Mouse (Mus musculus) heart, postnatal 14 days (tissue): ENCODE data around the gene Sec31b. TPM values are rescaled to one million over a fixed set of nuclear protein-coding genes. Genes with fewer than 3 reads are reported as not detected.

Experiments used
- DNase-seq, 2 experiments: peaks; one replicate each; pipeline ENCODE4 v3.0.0; 2021 to 2022
- intact Hi-C: fragments of 180-260 bp; cut with DNase I; formaldehyde crosslinking; loops from one replicate; pipeline ENCODE4 v1.15.1; 2025
- total RNA-seq, 2 experiments: library from RNA; stranded (reverse); gene quantifications; 2 replicates each; pipeline ENCODE4 v1.2.3; 2021

Gene Sec31b
- total RNA-seq, 2 experiments from 2014 or later = 4.7 to 5.2 TPM

DNA sequence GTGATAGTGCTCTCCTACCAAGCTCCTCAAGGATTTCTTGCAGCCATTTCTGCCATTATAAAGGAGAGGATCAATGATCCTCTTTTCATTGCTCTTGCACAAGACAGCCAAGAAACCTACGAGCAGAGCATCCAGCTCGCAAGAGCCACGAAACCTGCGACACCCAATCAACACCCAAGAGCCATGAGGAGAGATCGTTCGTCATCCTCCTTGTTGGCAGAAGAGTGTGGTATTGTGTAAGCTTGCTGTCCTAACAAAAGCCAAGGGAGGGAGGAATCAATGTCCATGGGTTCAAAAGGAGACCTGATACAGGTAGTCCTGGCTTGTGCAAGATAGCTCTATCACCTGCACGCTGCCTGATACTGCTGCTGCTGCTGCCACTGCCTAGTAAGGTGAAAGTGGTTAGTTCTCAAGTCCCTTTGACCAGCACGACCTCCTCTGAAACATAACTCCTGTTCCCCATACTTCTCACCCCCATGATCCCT, 2.9 kb downstream of the Sec31b start:
- intact Hi-C loops = loop anchor here (5.0 kb wide), 2 partner anchors 120 to 170 kb away; no protein-coding TSS in a partner anchor
- DNase-seq = no peak

- intact Hi-C loops = loop anchor here (5.0 to 10.0 kb wide), 2 partner anchors 55 to 343 kb away; partner anchors contain the start of gene Pkd2l1
- DNase-seq = no peak
Observed at GRCm38 (mm10) chr19:44537416-44537815, 8.2 kb downstream of the Sec31b start.

DNA sequence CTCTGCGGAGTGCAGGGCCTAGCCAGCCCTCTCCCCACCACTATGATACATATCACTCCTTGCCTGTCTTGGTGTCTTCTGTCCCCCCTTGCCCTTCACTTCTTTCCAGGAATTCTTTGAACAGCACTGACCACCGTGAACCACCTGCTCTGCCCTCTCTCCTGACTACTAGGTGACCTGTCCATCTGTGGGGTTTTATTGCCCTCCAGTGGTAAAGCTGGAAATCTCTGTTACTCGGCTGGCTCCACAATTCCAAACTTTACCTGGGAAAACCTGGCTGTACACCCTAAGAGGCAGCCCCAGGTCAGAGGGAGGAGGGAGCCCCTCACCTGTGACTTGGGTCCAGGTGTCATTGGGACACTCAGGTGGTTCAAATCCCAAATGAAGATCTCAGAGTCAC, 10.3 kb downstream of the Sec31b start:
- intact Hi-C loops = loop anchor here (5.0 to 10.0 kb wide), 2 partner anchors 53 to 341 kb away; partner anchors contain the start of gene Pkd2l1
- peak in 1 of 2 experiments; percentile 30 for DNase-seq

GRCm38 (mm10) chr19:44530018-44530417, 15.6 kb downstream of the Sec31b start:
- no peak for DNase-seq
- intact Hi-C loops = loop anchor here (10.0 kb wide), 1 partner anchor 335 kb away; the partner anchor contains the start of gene Pkd2l1

DNA sequence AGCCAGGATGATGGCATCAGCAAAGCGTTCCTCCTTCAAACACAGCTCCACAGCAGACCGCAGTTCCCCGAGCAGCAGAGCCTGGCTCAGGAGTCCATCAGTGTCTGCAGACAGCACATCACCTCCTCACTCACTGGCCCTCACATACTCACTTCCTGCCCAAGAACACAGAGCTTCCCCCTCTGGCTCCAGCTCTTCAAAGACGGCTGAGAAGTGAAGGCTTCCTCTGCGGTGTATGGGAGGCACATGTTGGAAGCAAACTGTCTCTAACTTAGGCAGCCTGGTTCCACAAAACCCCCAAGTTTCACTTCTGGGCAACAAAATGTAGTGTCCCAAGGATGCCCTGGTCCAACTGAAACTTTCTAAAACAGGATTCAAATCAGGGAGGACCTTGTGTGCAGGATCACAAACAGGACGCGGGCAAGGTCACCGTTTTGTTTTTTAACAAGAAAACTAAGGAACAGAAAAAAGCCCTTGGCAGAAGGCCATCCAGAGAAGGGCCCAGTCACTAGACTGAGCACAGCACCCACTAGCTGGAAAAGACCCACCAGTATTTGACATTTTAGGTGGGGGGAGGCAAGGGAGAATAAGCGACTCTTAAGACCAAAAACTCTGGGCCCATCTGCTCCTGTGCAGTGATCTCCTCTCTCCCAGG, 20.0 kb downstream of the Sec31b start:
- intact Hi-C loops = no loop called here
- no peak for DNase-seq

DNA sequence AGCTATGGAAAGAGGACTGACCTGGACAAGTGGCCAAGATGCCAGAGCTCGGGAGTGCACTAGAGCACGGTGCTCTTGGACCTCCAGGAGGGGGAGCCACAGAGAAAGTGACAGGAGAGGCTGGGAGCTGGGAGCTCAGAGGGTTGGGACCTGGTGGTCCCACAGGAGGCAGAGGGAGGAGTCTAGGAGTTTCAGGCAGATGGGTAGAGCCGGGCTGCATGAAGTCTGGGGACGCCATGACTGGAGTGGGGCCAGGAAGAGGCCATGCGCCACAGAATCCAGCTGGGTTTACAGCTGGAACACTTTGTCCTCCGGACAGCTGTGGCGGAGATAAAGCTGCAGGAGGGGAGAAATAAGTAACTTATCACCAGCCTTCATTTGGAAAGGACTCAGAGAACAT, 26.5 kb downstream of the Sec31b start:
- DNase-seq = peak; percentile 79
- intact Hi-C loops = no loop called here

DNA sequence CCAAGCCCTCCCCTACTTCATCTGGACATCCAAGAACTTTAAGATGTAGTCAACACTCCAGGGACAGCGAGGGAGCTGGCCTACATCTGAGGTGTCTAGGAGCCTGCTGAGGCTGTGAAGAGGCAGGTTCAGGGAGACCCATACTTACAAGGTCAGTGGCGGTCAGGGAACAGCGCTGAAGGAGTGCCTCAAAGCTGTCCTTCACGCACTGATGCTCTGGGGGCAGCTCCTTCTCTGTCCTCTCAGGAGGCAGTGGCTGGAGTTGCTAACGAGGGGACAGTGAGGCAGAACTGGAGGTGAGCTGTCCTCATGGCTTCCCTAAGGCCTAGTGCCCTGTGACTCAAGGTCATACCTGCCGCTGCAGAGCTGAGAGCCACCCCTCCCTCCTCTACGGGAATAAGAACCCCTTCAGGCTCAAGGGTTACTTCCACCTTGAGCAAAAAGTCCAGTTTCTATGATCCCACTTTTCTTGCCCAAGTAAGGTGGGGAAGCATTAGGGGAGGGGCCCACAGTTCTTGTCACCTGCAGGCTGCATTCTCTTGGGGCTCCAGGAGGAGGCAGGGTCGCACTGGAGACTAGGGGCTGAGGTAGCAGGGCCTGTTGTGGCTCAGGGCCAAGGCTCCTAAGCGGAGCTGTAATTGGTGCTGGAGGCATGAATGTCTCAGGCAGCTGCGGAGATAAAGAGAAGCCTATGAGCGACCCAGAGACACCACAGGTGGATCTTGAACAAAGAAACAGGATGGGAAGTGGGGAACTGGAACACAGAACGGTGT, 27.5 kb downstream of the Sec31b start:
- intact Hi-C loops = no loop called here
- DNase-seq = peak in 1 of 2 experiments; percentile 21

- no peak for DNase-seq
Observed at GRCm38 (mm10) chr19:44515769-44516168, 29.9 kb downstream of the Sec31b start.

GRCm38 (mm10) chr19:44514521-44515451, 30.9 kb downstream of the Sec31b start:
- DNase-seq = no peak
- intact Hi-C loops = no loop called here

More at GRCm38 (mm10) chr19:44515769-44516168, 29.9 kb downstream of the Sec31b start:
- intact Hi-C loops = no loop called here

GRCm38 (mm10) chr19:44513921-44514482, 31.7 kb downstream of the Sec31b start:
- no peak for DNase-seq

DNA sequence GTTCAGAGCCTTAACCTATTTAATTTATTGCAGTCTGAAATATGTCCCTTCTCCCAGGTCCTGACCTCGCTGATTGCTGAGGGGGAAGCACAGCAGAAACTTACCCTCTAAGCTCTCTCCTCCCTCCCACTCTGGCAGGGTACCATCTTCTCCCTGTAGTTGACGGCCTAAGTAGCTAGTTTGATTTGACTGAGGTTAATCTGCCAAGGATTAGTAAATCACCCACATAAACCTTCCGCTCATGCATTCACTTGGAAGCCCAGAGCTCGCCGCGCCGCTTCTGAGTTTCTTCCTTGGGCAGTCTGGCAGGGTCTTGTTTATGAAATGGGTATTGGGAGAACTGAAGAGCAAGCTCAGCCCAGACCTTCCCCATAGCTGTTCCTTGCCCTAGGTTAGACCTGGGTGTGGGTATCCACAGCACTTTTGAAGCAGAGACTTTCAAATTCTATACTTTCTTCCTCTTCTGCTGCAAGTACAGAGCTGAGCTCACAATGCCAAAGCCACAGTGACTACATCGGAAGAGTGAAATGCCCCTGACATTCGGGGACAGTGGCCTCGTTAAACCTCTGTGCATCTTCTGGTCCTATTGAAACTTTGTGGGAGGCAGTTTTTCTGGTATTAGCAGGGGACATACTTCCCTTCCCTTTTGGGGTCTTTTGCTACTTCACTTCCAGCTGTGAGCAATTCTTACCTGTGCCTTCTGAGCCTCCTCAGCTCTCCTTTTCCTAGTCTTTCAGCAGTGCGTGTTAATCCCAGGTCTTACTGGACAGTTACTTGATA, 32.4 kb downstream of the Sec31b start:
- intact Hi-C loops = no loop called here
- no peak for DNase-seq

More at GRCm38 (mm10) chr19:44513921-44514482, 31.7 kb downstream of the Sec31b start:
- intact Hi-C loops = no loop called here

DNA sequence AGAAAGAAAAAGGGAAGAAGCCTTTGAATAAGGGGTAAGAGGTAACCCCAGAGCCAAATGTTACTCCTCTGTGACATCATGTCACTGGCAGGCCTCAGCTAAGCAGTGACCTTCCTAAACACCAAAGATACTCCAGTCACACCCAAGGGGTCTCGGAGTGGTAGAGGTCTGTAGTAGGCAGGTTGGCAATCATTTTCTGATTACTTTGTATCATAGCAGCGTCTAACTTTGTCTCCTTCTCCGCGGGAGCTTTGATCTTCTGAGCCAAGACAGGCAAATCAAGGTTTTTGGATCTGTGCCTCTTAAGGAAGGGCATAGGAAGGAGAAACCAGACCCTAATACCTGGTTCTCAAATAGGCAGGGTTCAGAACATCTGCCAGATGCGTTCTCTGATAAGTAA, 33.1 kb downstream of the Sec31b start:
- DNase-seq = no peak
- intact Hi-C loops = no loop called here

DNA sequence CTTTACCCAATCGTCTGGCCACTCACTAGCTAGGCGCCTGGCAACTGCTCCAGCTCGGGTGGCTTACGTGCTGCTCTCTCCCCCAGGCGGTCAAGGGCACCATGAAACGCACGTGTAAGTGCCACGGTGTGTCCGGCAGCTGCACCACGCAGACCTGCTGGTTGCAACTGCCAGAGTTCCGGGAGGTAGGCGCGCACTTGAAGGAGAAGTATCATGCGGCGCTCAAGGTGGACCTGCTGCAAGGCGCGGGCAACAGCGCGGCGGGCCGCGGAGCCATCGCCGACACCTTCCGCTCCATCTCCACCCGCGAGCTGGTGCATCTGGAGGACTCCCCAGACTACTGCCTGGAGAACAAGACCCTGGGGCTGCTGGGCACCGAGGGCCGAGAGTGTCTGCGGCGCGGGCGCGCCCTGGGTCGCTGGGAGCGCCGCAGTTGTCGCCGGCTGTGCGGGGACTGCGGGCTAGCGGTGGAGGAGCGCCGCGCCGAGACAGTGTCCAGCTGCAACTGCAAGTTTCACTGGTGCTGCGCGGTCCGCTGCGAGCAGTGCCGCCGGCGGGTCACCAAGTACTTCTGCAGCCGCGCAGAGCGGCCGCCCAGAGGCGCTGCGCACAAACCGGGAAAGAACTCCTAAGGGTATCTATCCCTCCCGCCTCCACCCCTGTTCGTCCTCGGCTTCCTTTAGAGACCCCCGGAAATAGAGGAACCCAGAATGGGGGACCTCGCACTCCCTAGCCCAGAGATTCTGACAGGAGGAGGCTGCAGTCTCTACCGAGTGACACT, 34.0 kb downstream of the Sec31b start:
- DNase-seq = peak; percentile 34 to 50
- intact Hi-C loops = no loop called here

DNA sequence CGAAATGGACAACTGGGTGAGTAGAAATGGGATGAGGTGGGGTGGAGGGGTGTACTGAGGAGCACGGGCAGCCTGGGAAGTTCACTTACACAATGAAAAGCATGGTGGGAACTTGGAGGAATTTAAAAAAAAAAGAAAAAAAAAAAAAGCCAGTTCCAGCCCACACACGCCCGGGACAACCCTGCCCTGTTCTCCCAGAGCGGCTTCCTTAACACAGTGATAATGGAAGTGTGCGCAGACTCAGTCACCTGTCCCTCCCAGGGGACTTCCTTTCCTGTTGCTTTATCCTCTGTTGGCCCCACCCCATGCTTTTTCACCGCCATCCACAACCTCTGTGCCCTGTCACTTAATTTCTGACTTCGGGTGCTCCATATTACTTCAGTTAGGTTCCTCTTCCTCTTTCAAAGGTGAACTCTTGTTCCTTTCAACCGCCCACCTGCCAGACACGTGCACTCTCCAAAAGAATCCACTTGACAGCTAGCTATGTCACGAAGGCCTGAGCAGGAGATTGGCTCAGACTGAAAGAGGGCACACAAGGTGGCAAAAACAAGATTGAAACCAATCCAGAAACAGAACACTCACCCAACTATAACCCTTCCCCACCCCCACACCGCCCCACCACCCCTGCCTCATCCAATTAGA, 35.0 kb downstream of the Sec31b start:
- intact Hi-C loops = no loop called here

GRCm38 (mm10) chr19:44502741-44503140, 42.9 kb downstream of the Sec31b start:
- DNase-seq = no peak

More for the DNA sequence above, 35.0 kb downstream of the Sec31b start:
- DNase-seq = no peak

GRCm38 (mm10) chr19:44501925-44502324, 43.7 kb downstream of the Sec31b start:
- no peak for DNase-seq
- intact Hi-C loops = no loop called here

More at GRCm38 (mm10) chr19:44502741-44503140, 42.9 kb downstream of the Sec31b start:
- intact Hi-C loops = no loop called here

DNA sequence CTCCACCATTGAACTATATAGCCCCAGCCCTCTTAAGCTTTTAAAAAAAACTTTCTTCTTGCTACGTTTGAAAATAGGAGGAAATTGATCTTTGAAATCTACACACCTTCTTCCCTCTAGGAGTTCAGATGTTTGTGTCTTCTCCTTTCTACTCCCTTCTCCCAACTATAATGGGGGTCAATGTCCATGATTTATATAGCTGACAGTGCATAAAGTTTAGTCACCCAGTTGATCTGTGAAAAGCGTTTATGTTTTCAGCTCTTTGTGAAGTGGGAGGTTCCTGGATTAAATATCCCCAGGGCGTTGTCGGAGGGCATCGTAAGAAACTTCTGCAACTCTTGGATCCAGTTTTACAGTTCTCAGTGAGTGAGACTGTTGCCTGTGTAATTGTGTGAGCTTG, 45.4 kb downstream of the Sec31b start:
- intact Hi-C loops = no loop called here

DNA sequence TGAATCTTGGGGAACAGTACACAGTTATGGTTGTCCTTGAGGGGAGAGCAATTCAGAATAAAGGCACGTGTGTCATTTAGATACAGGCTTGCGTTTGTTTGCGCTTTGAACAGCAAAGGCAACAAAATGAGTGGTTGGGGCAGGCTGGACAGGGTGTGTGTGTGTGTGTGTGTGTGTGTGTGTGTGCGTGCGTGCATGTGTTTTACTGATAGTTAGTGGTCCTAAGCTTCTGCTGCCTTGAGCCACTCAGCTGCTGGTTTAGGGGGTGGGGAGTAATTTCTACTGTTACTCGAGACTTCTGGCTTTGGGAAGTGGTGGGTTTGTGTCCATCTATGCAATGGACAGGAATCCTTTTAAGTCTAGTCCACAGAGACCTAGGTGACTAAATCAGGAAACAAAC, 46.7 kb downstream of the Sec31b start:
- DNase-seq = no peak
- intact Hi-C loops = no loop called here

More for the DNA sequence above, 45.4 kb downstream of the Sec31b start:
- DNase-seq = no peak
